Mouse (Mus musculus): ENCODE data around the gene Abhd11.
"Not testable (repeated sequence)": the region's sequence is repeated elsewhere in the genome, so short reads cannot be mapped to it uniquely, and the experiment has no call there.

The Abhd11 gene

GRCm38 (mm10) chr5:135023344-135024173 lies 14.6 kb downstream of the Abhd11 start, which contains the start of gene Stx1a:
TSS of gene Stx1a (plus strand) at chr5:135023482.
- peak; percentile 79 for DNase-seq (ENCODE audit: low spot score)

- DNase-seq (ENCODE audit: low spot score): no peak
Observed at GRCm38 (mm10) chr5:135024665-135025224, 15.8 kb downstream of the Abhd11 start.

GRCm38 (mm10) chr5:135025899-135026298 lies 16.9 kb downstream of the Abhd11 start:
- DNase-seq (ENCODE audit: low spot score): peak; percentile 61

- no peak for DNase-seq (ENCODE audit: low spot score)
Observed at GRCm38 (mm10) chr5:135029007-135029854, 20.3 kb downstream of the Abhd11 start.

- no peak for DNase-seq (ENCODE audit: low spot score)
Observed at GRCm38 (mm10) chr5:135032581-135032980, 23.6 kb downstream of the Abhd11 start.

GRCm38 (mm10) chr5:135034593-135034992 lies 25.6 kb downstream of the Abhd11 start:
- DNase-seq (ENCODE audit: low spot score): no peak

- peak; percentile 51 for DNase-seq (ENCODE audit: low spot score)
Observed at GRCm38 (mm10) chr5:135035608-135036359, 26.8 kb downstream of the Abhd11 start.

- no peak for DNase-seq (ENCODE audit: low spot score)
Observed at GRCm38 (mm10) chr5:135037946-135038345, 29.0 kb downstream of the Abhd11 start.

GRCm38 (mm10) chr5:135039541-135039940 lies 30.6 kb downstream of the Abhd11 start:
- DNase-seq (ENCODE audit: low spot score): no peak

- no peak for DNase-seq (ENCODE audit: low spot score)
Observed at GRCm38 (mm10) chr5:135040059-135040458, 31.1 kb downstream of the Abhd11 start.

GRCm38 (mm10) chr5:135040777-135041176 lies 31.8 kb downstream of the Abhd11 start:
- DNase-seq (ENCODE audit: low spot score): no peak

- no peak for DNase-seq (ENCODE audit: low spot score)
Observed at GRCm38 (mm10) chr5:135042105-135042788, 33.3 kb downstream of the Abhd11 start.

- no peak for DNase-seq (ENCODE audit: low spot score)
Observed at GRCm38 (mm10) chr5:135044575-135044974, 35.6 kb downstream of the Abhd11 start.

- no peak for DNase-seq (ENCODE audit: low spot score)
Observed at GRCm38 (mm10) chr5:135048539-135048938, 39.6 kb downstream of the Abhd11 start.

GRCm38 (mm10) chr5:135049268-135049667 lies 40.3 kb downstream of the Abhd11 start:
- not testable (repeated sequence) for DNase-seq (ENCODE audit: low spot score)

- no peak for DNase-seq (ENCODE audit: low spot score)
Observed at GRCm38 (mm10) chr5:135053356-135053755, 44.4 kb downstream of the Abhd11 start.

Measured in left cerebral cortex, adult 11 months (tissue).